Mouse (Mus musculus) embryonic facial prominence, embryonic 12.5 days (tissue): ENCODE data around the gene Crtc1. TPM values are rescaled to one million over a fixed set of nuclear protein-coding genes. Genes with fewer than 3 reads are reported as not detected.

Experiments used
- ATAC-seq: fragments of 200-750 bp; cut with Nextera tagmentation; 2 replicates; pipeline ENCODE4 v1.8.0; 2017; ENCODE audit not compliant: insufficient number of reproducible peaks, insufficient read depth, low FRiP score, low TSS enrichment
- H3K27ac ChIP-seq: fragments of 300-500 bp; sonication (generic); 2 replicates; pipeline ENCODE4 v1.5.1; 2016; ENCODE audit warnings: mild to moderate bottlenecking
- H3K27me3 ChIP-seq: fragments of 300-500 bp; sonication (generic); 2 replicates; pipeline ENCODE4 v1.6.1; 2016; ENCODE audit warnings: mild to moderate bottlenecking, moderate library complexity
- H3K36me3 ChIP-seq: fragments of 300-500 bp; sonication (generic); 2 replicates; pipeline ENCODE4 v1.6.1; 2016; ENCODE audit warnings: mild to moderate bottlenecking
- H3K4me1 ChIP-seq: fragments of 300-500 bp; sonication (generic); 2 replicates; pipeline ENCODE4 v1.6.1; 2016
- H3K4me2 ChIP-seq: fragments of 300-500 bp; sonication (generic); replicated peaks from 2 replicates; pipeline ENCODE4 v1.6.1; 2016; ENCODE audit warnings: mild to moderate bottlenecking, moderate library complexity
- H3K4me3 ChIP-seq: fragments of 300-500 bp; sonication (generic); 2 replicates; pipeline ENCODE4 v1.5.1; 2016; ENCODE audit warnings: mild to moderate bottlenecking
- H3K9ac ChIP-seq: fragments of 300-500 bp; sonication (generic); 2 replicates; pipeline ENCODE4 v1.6.1; 2016; ENCODE audit warnings: mild to moderate bottlenecking, moderate library complexity
- H3K9me3 ChIP-seq: fragments of 300-500 bp; sonication (generic); 2 replicates; pipeline ENCODE4 v1.6.1; 2016; ENCODE audit warnings: mild to moderate bottlenecking, moderate library complexity
- WGBS: fragments of 180-500 bp; shearing (Covaris S2); methylation state at CpG from one replicate; pipeline ENCODE4 v1.1.7; 2016; 5-methylcytosine and 5-hydroxymethylcytosine counted together
- polyA plus RNA-seq: library from polyadenylated mRNA; unstranded; fragments of >200 nt; fragmentation: Nextera tagmentation; extraction: Ambion mirVana; gene quantifications from 2 replicates; pipeline ENCODE4 v1.2.1, GENCODE M21; 2016

Gene Crtc1
- polyA plus RNA-seq, 1 experiment from 2014 or later, result 22.1 TPM

- H3K9me3 ChIP-seq, result no peaks in the 10 kb centered on the region
- H3K9ac ChIP-seq, result peak overlapping the region; percentile 80
- H3K4me1 ChIP-seq, result peaks cover 18% of the 10 kb centered on the region
- WGBS, result 46% methylated on average over 3 of the region's 3 CpGs
- no peak overlapping the region for H3K27ac ChIP-seq
- peak overlapping the region; percentile 86 for H3K4me2 ChIP-seq
- no peaks in the 10 kb centered on the region for H3K27me3 ChIP-seq
- H3K36me3 ChIP-seq, result no peaks in the 10 kb centered on the region
- peak overlapping the region; percentile 68 for H3K4me3 ChIP-seq
- ATAC-seq, result no peak
These were observed 867 bp upstream of the Crtc1 start for GRCm38 (mm10) chr8:70440246-70440645.

GRCm38 (mm10) chr8:70439848-70440179, 435 bp upstream of the Crtc1 start:
- WGBS, result 7% methylated on average over 7 of the region's 7 CpGs

GRCm38 (mm10) chr8:70438423-70438822, 956 bp downstream of the Crtc1 start:
- Histone ChIP-seq H3K27ac (no peak overlapping the region), H3K4me2 (peak overlapping the region; percentile 86), H3K4me1 (peaks cover 18% of the 10 kb centered on the region), H3K9ac (peak overlapping the region; percentile 80; the same call in 1 of the 2 replicates), H3K4me3 (peak overlapping the region; percentile 68), H3K9me3 (no peaks in the 10 kb centered on the region), H3K36me3 (no peaks in the 10 kb centered on the region), H3K27me3 (no peaks in the 10 kb centered on the region)
- WGBS, result 84% methylated on average over 2 of the region's 2 CpGs
- no peak for ATAC-seq

More at GRCm38 (mm10) chr8:70439848-70440179, 435 bp upstream of the Crtc1 start:
- peak; percentile 69 for ATAC-seq
- Histone ChIP-seq H3K4me1 (peaks cover 18% of the 10 kb centered on the region), H3K4me3 (peak overlapping the region; percentile 68), H3K27me3 (no peaks in the 10 kb centered on the region), H3K36me3 (no peaks in the 10 kb centered on the region), H3K9ac (peak overlapping the region; percentile 80), H3K9me3 (no peaks in the 10 kb centered on the region), H3K4me2 (peak overlapping the region; percentile 86), H3K27ac (peak overlapping the region; percentile 76)

DNA sequence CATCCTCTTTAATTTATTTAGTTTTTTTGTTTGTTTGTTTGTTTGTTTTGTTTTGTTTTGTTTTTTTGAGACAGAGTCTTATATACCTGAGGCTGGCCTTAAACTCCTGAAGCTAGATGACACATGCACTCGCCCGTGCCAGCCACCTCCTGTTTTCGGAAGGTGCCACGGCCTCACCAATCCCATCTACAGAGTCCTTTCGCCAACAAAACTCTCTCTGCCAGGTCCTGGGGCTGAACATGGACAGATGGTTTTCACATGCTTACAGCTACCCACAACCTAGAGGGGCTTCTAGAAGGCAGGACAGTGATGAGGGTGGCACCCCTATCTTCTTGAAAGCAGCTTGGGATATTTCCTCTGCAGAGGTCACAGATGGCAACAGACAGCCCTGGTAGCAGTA, 4.2 kb downstream of the Crtc1 start:
- Histone ChIP-seq H3K36me3 (no peaks in the 10 kb centered on the region), H3K27me3 (no peaks in the 10 kb centered on the region), H3K27ac (no peak overlapping the region), H3K4me3 (no peak overlapping the region), H3K4me2 (no peak overlapping the region), H3K9ac (no peak overlapping the region), H3K9me3 (no peaks in the 10 kb centered on the region), H3K4me1 (peaks cover 17% of the 10 kb centered on the region)
- no peak for ATAC-seq
- 88% methylated on average over 5 of the region's 5 CpGs for WGBS

DNA sequence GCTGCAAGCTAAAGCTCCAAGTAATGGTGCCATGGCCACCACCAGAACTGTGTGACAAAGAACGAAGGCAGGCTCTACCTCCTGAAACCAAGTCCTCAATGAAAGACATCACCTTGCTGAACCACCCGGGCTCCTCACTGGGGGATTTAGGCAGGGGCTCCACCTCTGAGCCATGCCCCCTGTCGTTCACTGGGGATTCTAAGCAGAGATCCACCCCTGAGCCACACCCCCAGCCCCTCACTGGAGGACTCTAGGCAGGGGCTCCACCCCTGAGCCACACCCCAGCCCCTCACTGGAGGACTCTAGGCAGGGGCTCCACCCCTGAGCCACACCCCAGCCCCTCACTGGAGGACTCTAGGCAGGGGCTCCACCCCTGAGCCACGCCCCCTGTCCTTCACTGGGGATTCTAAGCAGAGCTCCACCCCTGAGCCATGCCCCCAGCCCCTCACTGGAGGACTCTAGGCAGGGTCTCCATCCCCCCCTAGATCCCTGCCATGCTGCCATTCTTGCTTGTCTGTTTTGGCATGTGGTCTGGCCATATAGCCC, 6.3 kb downstream of the Crtc1 start:
- H3K27me3 ChIP-seq, result no peaks in the 10 kb centered on the region
- 44% methylated on average over 4 of the region's 4 CpGs for WGBS

GRCm38 (mm10) chr8:70431213-70431612, 8.2 kb downstream of the Crtc1 start:
- no peaks in the 10 kb centered on the region for H3K4me1 ChIP-seq
- peaks cover 3% of the 10 kb centered on the region; the same call in 1 of the 2 replicates for H3K36me3 ChIP-seq
- no peak for ATAC-seq
- no peaks in the 10 kb centered on the region for H3K27me3 ChIP-seq
- no peaks in the 10 kb centered on the region for H3K9me3 ChIP-seq
- H3K4me2 ChIP-seq, result no peak overlapping the region
- WGBS, result 96% methylated on average over 4 of the region's 4 CpGs
- no peak overlapping the region for H3K9ac ChIP-seq
- H3K4me3 ChIP-seq, result no peak overlapping the region
- no peak overlapping the region for H3K27ac ChIP-seq

More for the DNA sequence above, 6.3 kb downstream of the Crtc1 start:
- Histone ChIP-seq H3K36me3 (peaks cover 3% of the 10 kb centered on the region; the same call in 1 of the 2 replicates), H3K27ac (no peak overlapping the region), H3K4me2 (no peak overlapping the region), H3K9me3 (no peaks in the 10 kb centered on the region), H3K4me3 (no peak overlapping the region), H3K4me1 (0 out of 2 replicates have a peak, but pooled peaks cover 4% of the 10 kb centered on the region), H3K9ac (no peak overlapping the region)
- no peak for ATAC-seq

DNA sequence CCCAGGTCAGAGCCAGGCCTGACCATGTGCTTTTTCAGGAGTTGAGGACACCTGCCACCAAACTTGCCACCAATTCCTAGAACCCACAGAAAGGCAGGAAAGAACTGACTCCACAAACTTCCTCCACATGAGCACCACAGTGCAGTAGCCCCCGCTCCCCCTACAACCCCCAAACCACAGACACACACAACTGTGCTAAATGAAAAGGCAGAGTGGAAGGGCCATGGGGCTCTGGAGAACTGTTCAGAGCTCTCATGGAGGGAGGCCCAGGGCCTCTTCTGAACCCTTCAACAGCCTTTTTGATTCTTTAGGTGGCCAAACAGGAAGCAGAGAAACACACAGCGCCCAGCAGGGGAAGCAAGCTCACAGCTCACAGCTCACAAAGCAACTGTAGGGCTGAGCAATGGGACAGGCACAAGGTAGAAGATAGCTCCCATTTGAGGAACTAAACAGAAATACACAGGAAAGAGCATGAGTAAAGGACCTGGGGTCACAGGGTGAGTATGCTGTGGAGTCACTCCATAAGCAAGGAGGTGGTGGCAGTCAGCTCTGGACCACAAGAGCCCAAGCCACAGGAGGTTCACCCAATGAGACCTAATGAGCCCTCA, 13.0 kb downstream of the Crtc1 start:
- Histone ChIP-seq H3K27me3 (no peaks in the 10 kb centered on the region), H3K4me2 (no peak overlapping the region), H3K9ac (no peak overlapping the region), H3K36me3 (peaks cover 3% of the 10 kb centered on the region; the same call in 1 of the 2 replicates), H3K9me3 (no peaks in the 10 kb centered on the region), H3K27ac (no peak overlapping the region), H3K4me3 (no peak overlapping the region), H3K4me1 (no peaks in the 10 kb centered on the region)
- ATAC-seq, result no peak
- 89% methylated on average over 2 of the region's 2 CpGs for WGBS

GRCm38 (mm10) chr8:70422722-70423121, 16.7 kb downstream of the Crtc1 start:
- no peak for ATAC-seq
- Histone ChIP-seq H3K9ac (no peak overlapping the region), H3K36me3 (no peaks in the 10 kb centered on the region), H3K9me3 (no peaks in the 10 kb centered on the region), H3K27me3 (no peaks in the 10 kb centered on the region), H3K27ac (peak overlapping the region; percentile 4; the same call in 1 of the 2 replicates), H3K4me2 (no peak overlapping the region), H3K4me1 (peaks cover 27% of the 10 kb centered on the region), H3K4me3 (no peak overlapping the region)
- WGBS, result 92% methylated on average over 2 of the region's 2 CpGs

GRCm38 (mm10) chr8:70421349-70422104, 17.9 kb downstream of the Crtc1 start:
- Histone ChIP-seq H3K27ac (0 out of 2 replicates have a peak overlapping the region, but pooled peaks have one; percentile 17), H3K4me2 (no peak overlapping the region), H3K36me3 (no peaks in the 10 kb centered on the region), H3K4me3 (no peak overlapping the region), H3K9me3 (no peaks in the 10 kb centered on the region), H3K4me1 (peaks cover 38% of the 10 kb centered on the region), H3K9ac (no peak overlapping the region), H3K27me3 (no peaks in the 10 kb centered on the region)
- ATAC-seq, result no peak
- 79% methylated on average over 18 of the region's 18 CpGs for WGBS

DNA sequence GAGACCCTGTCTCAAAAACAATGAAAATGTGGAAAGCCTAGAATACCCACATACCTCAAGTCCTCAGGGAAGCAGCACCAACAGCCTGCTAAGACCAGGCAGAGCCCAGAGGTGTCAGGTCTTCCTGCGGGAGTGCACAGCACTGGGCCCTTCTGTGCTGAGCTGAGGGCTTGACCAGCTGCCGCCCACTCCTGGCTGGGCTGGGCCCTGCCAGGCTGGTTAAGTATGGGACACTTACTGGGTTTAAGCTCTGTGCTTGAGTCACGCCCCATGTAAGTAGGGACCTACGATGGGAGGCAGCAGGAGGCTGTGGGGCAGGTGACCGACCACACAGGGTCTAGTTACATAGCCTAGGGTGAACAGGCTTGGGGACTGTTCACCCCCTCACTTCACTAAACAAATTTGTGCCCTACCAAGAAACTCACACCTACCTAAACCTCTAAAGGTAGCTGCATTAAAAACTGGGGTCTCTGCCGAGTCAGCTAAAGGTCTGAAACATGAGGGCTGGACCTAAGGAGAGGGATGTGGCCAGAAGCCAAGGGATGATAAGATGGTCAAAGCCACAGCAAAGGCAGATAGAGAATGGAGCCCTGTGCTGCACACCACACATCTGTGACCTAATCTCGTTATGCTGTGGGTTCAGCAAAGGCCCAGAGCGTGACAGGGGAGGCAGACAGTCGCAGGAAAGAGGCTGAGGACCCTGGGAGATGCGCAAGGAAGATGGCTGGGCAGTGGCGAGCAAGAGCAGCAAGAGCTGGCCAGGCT, 19.3 kb downstream of the Crtc1 start:
- 76% methylated on average over 11 of the region's 11 CpGs for WGBS
- Histone ChIP-seq H3K4me2 (no peak overlapping the region), H3K27me3 (no peaks in the 10 kb centered on the region), H3K36me3 (no peaks in the 10 kb centered on the region), H3K4me1 (peaks cover 44% of the 10 kb centered on the region), H3K9ac (no peak overlapping the region), H3K4me3 (no peak overlapping the region), H3K27ac (0 out of 2 replicates have a peak overlapping the region, but pooled peaks have one; percentile 14), H3K9me3 (no peaks in the 10 kb centered on the region)
- ATAC-seq, result no peak

GRCm38 (mm10) chr8:70418954-70419353, 20.4 kb downstream of the Crtc1 start:
- H3K4me3 ChIP-seq, result no peak overlapping the region
- H3K27me3 ChIP-seq, result no peaks in the 10 kb centered on the region
- 37% methylated on average over 14 of the region's 14 CpGs for WGBS
- H3K4me1 ChIP-seq, result peaks cover 44% of the 10 kb centered on the region
- 0 out of 2 replicates have a peak overlapping the region, but pooled peaks have one; percentile 59 for H3K27ac ChIP-seq
- 0 out of 2 replicates have a peak, but pooled peaks have one; percentile 5 for ATAC-seq
- 0 out of 2 replicates have a peak, but pooled peaks cover 1% of the 10 kb centered on the region for H3K36me3 ChIP-seq
- no peak overlapping the region for H3K9ac ChIP-seq
- H3K4me2 ChIP-seq, result no peak overlapping the region
- no peaks in the 10 kb centered on the region for H3K9me3 ChIP-seq
